Mouse (Mus musculus) lung, postnatal 0 days (tissue): ENCODE results near the gene Draxin. TPM values are rescaled to one million over a fixed set of nuclear protein-coding genes. Genes with fewer than 3 reads are reported as not detected.

Experiments
- ATAC-seq: fragments of 200-750 bp; cut with Nextera tagmentation; 2 replicates; pipeline ENCODE4 v1.8.0; 2017; ENCODE audit warnings: moderate library complexity
- DNase-seq: peaks from one replicate; pipeline ENCODE4 v3.0.0-alpha.2; 2016; ENCODE audit warnings: low spot score
- H3K27ac ChIP-seq: fragments of 300-500 bp; sonication (generic); 2 replicates; pipeline ENCODE4 v1.5.1; 2014; ENCODE audit warnings: antibody characterized with exemption, mild to moderate bottlenecking, low read length, mixed read lengths
- H3K27me3 ChIP-seq: fragments of 300-500 bp; sonication (generic); replicated peaks from 2 replicates; pipeline ENCODE4 v1.6.1; 2014; ENCODE audit warnings: low read length, mixed read lengths; ENCODE audit not compliant: insufficient read depth
- H3K36me3 ChIP-seq: fragments of 300-500 bp; sonication (generic); 2 replicates; pipeline ENCODE4 v1.6.1; 2014; ENCODE audit warnings: low read length, mixed read lengths; ENCODE audit not compliant: insufficient read depth
- H3K4me1 ChIP-seq: fragments of 300-500 bp; sonication (generic); 2 replicates; pipeline ENCODE4 v1.6.1; 2014; ENCODE audit warnings: antibody characterized with exemption, low read depth, low read length, mixed read lengths; ENCODE audit not compliant: insufficient read depth
- H3K4me2 ChIP-seq: fragments of 300-500 bp; sonication (generic); replicated peaks from 2 replicates; pipeline ENCODE4 v1.6.1; 2014; ENCODE audit warnings: low read depth, mild to moderate bottlenecking, low read length, moderate library complexity, mixed read lengths
- H3K4me3 ChIP-seq: fragments of 300-500 bp; sonication (generic); 2 replicates; pipeline ENCODE4 v1.5.1; 2014; ENCODE audit warnings: low read depth, low read length
- H3K9ac ChIP-seq: fragments of 300-500 bp; sonication (generic); replicated peaks from 2 replicates; pipeline ENCODE4 v1.6.1; 2014; ENCODE audit warnings: low read depth, mild to moderate bottlenecking
- H3K9me3 ChIP-seq: fragments of 300-500 bp; sonication (generic); 2 replicates; pipeline ENCODE4 v1.6.1; 2016; ENCODE audit warnings: low read length, mixed read lengths
- CTCF ChIP-seq: IDR thresholded peaks from 2 replicates; pipeline ENCODE4 v1.5.1; 2016; ENCODE audit warnings: antibody characterized with exemption, mild to moderate bottlenecking
- EP300 ChIP-seq: IDR thresholded peaks from 2 replicates; pipeline ENCODE4 v1.6.1; 2016; ENCODE audit warnings: antibody characterized with exemption, mild to moderate bottlenecking, control low read depth
- WGBS: fragments of 180-500 bp; shearing (Covaris S2); extraction: QIAGEN DNeasy Blood & Tissue Kit; methylation state at CpG from one replicate; pipeline ENCODE4 v1.1.7; 2014; 5-methylcytosine and 5-hydroxymethylcytosine counted together
- polyA plus RNA-seq: library from polyadenylated mRNA; unstranded; fragments of >200 nt; fragmentation: Nextera tagmentation; extraction: Ambion mirVana; gene quantifications from 2 replicates; pipeline ENCODE4 v1.2.1, GENCODE M21; 2015

Draxin gene
- polyA plus RNA-seq, 1 experiment from 2014 or later = 0.06 TPM

DNA sequence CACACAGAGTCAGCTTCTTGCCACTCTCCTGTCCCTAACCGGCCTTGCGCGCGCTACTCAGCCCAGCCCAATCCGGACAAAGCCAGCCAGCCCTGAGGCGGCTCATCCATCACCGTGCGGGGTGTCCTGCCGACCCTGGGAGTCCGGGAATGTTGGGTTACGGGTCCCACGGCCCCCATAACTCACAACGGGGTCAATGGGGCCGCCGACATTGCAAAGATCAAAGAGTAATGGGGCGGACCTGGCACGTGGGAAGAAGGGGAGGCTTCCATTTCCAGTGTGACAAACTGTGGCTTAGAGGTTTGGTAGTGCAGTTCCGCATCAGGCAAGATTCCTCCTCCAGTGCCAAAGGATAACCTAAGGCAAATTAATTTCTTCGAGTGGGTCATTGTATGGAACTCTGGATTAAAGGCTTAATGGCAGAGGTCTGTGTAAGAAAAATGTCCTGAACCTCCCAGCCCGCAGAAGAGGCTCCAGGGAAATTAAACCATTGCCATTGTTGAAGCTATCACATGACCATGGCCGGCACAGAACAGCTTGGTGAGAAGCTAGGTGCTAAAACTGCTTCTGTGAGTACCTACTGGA, 1.1 kb upstream of the Draxin start:
- H3K9ac ChIP-seq = no peak overlapping the region
- peaks cover 27% of the 10 kb centered on the region for H3K27me3 ChIP-seq
- no peak for TF ChIP-seq EP300
- no peak for TF ChIP-seq CTCF
- no peaks in the 10 kb centered on the region for H3K36me3 ChIP-seq
- DNase-seq = no peak
- ATAC-seq = no peak
- WGBS = 1% methylated on average over 20 of the region's 21 CpGs
- no peak overlapping the region for H3K4me3 ChIP-seq
- H3K4me2 ChIP-seq = peak overlapping the region; percentile 89
- no peaks in the 10 kb centered on the region for H3K9me3 ChIP-seq
- H3K27ac ChIP-seq = no peak overlapping the region
- H3K4me1 ChIP-seq = 0 out of 2 replicates have a peak, but pooled peaks cover 3% of the 10 kb centered on the region

DNA sequence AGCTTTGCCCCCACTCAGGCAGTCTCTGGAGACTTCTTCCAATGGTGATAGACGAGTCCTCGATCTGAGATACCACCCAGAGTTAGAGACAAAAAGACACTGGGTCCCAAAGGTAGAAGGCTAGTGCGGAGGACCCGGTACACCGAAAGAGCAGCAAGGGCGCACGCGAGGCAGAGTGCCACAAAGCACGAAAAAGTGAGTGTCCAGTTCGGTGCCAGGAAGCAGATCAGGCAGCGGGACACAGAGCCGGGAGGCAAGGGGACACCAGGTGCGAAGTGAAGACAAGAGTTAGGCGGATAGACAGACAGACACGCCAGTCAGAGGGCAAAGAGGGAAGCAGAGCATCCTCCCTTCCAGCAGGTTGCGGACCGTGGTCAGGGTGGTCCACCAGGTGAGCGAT, 365 bp downstream of the Draxin start, which contains the start of gene Mad2l2:
Gene Mad2l2 (plus strand): TSS at position 252 of the 400 bp plus-strand sequence.
- H3K27ac ChIP-seq = no peak within 1 kb of the TSS
- ATAC-seq (0 out of 2 replicates have a peak, but pooled peaks have one; percentile 6), DNase-seq (no peak)
- 3% methylated on average over 15 of the region's 18 CpGs for WGBS
- H3K4me3 ChIP-seq = peak within 1 kb of the TSS; percentile 44
- peak within 1 kb of the TSS; percentile 89 for H3K4me2 ChIP-seq
- peaks cover 27% of the 10 kb centered on the region for H3K27me3 ChIP-seq
- H3K36me3 ChIP-seq = no peaks in the 10 kb centered on the region
- no peak within 1 kb of the TSS for H3K9ac ChIP-seq
- TF ChIP-seq EP300 (no peak), CTCF (no peak)
- 0 out of 2 replicates have a peak, but pooled peaks cover 3% of the 10 kb centered on the region for H3K4me1 ChIP-seq
- H3K9me3 ChIP-seq = no peaks in the 10 kb centered on the region

DNA sequence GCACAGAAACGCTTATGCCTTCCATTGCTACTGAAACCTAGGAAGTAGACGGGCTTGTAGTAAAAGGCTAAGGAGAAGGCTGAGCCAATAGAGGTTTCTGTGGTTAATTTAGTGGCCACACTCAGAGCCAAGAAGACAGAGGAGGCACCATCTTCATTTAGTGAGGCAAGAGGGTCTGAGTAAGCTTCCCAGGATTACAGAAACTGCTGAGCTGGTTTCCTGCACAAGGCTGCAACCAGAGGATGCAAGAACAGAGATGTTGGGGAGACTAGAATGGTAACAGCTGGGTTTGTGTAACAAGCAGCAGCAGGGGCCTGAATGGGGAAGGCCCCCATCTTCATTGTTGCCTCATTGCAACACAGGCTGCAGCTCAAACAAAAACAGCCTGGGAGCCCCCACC, 1.8 kb downstream of the Draxin start:
- Histone ChIP-seq H3K4me1 (0 out of 2 replicates have a peak, but pooled peaks cover 3% of the 10 kb centered on the region), H3K36me3 (no peaks in the 10 kb centered on the region), H3K27ac (no peak overlapping the region), H3K27me3 (peaks cover 27% of the 10 kb centered on the region), H3K9ac (no peak overlapping the region), H3K4me3 (no peak overlapping the region), H3K9me3 (no peaks in the 10 kb centered on the region), H3K4me2 (no peak overlapping the region)
- TF ChIP-seq CTCF = no peak
- TF ChIP-seq EP300 = no peak
- 59% methylated on average over 2 of the region's 2 CpGs for WGBS
- no peak for DNase-seq
- no peak for ATAC-seq

DNA sequence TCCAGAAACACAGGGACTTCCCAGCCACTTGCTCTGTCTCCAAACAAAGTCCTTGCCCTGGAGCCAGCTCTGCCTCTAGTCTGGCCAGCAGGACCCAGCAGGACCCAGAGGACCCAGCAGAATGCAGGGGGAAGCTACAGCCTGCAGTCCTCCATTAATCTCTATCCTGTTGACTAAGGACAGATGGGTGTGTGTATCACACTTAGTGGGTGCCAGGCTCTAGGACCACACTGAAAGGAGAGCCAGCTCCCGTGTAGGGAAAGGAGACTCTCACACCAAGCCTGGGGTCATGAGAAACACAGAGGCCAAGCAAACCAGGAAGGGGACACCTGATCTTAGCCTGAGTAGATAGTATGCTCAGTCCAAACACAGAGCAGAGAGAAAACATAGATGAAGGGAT, 2.3 kb downstream of the Draxin start:
- TF ChIP-seq EP300 (no peak), CTCF (no peak)
- Histone ChIP-seq H3K36me3 (no peaks in the 10 kb centered on the region), H3K27me3 (peaks cover 27% of the 10 kb centered on the region), H3K4me1 (0 out of 2 replicates have a peak, but pooled peaks cover 3% of the 10 kb centered on the region), H3K4me2 (no peak overlapping the region), H3K9ac (no peak overlapping the region), H3K9me3 (no peaks in the 10 kb centered on the region), H3K4me3 (no peak overlapping the region), H3K27ac (no peak overlapping the region)
- 53% methylated on average over 1 of the region's 1 CpGs for WGBS
- ATAC-seq (no peak), DNase-seq (no peak)

DNA sequence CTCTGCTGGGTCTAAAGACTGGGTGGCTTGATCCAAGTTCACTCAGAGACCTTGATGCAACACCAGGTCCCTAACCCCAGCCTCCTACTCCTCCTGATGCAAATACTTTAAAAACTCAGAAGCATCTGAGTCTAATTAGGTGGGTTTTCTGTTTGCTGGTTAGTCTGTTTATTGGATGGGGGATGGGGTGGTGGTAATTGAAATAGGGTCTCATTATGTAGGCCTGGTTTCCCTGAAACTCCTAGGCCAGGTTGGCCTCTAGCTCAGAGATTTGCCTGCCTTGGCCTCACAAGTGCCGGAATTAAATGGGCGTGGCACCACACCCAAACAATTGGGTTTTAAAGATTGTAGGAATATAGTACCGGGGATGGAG, 7.8 kb downstream of the Draxin start:
- no peaks in the 10 kb centered on the region for H3K36me3 ChIP-seq
- DNase-seq (no peak), ATAC-seq (no peak)
- no peaks in the 10 kb centered on the region for H3K4me1 ChIP-seq
- no peaks in the 10 kb centered on the region for H3K9me3 ChIP-seq
- no peaks in the 10 kb centered on the region for H3K27me3 ChIP-seq
- H3K4me3 ChIP-seq = no peak overlapping the region
- TF ChIP-seq EP300 = no peak
- no peak for TF ChIP-seq CTCF
- H3K4me2 ChIP-seq = no peak overlapping the region
- H3K9ac ChIP-seq = no peak overlapping the region
- 80% methylated on average over 3 of the region's 3 CpGs for WGBS
- H3K27ac ChIP-seq = no peak overlapping the region

DNA sequence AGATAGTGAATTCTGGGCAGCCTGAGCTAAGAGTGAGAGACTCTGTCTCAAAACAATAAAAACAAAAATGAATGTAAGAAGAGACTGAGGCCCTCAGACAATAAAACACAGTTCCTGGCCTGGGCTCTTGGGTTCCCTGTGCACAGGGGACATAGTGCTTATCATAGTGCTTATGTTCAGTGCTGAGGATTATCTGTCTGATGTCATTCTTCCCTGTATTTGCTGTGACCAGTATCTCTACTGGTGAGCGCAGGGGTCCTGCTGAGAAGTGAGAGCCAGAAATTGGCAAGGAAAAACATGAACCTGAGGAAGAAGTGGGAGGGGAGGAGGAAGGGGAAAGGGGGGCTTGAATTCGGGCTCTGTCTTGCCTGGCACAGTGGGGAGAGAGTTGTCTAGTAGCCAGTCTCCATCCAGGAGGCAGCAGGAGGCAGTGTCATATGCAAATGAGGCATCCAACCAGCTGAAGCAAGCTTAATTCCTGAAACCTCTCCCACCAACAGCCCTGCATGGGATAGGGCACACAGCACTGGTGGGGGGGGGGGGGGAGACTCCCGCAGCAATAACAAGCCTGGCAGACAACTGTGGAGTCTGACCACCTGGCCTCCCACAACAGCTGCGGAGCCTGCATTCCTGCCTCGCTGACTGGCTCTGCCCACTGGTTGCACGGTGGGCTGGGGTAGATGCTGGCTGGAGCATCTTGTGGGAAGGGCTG, 8.4 kb downstream of the Draxin start:
- no peaks in the 10 kb centered on the region for H3K4me1 ChIP-seq
- WGBS = 24% methylated on average over 5 of the region's 6 CpGs
- no peak for TF ChIP-seq CTCF
- TF ChIP-seq EP300 = no peak
- H3K9ac ChIP-seq = no peak overlapping the region
- H3K4me2 ChIP-seq = no peak overlapping the region
- no peaks in the 10 kb centered on the region for H3K27me3 ChIP-seq
- ATAC-seq (no peak), DNase-seq (no peak)
- no peaks in the 10 kb centered on the region for H3K9me3 ChIP-seq
- no peak overlapping the region for H3K4me3 ChIP-seq
- H3K27ac ChIP-seq = no peak overlapping the region
- no peaks in the 10 kb centered on the region for H3K36me3 ChIP-seq
